Mouse (Mus musculus) thymus, postnatal 4 days (tissue): ENCODE results near the gene Asl.
"Not testable (repeated sequence)": the region's sequence is repeated elsewhere in the genome, so short reads cannot be mapped to it uniquely, and the experiment has no call there.

Source experiments
- DNase-seq: peaks from one replicate; pipeline ENCODE4 v3.0.0; 2021

Gene Asl

GRCm38 (mm10) chr5:130044201-130044695 is 15.2 kb upstream of the Asl start:
- DNase-seq: no peak

GRCm38 (mm10) chr5:130043741-130044140 is 14.7 kb upstream of the Asl start:
- DNase-seq: no peak

- no peak for DNase-seq
Measured at GRCm38 (mm10) chr5:130041262-130041661, 12.2 kb upstream of the Asl start.

GRCm38 (mm10) chr5:130040797-130041196 is 11.8 kb upstream of the Asl start:
- no peak for DNase-seq

GRCm38 (mm10) chr5:130037752-130038455 is 8.9 kb upstream of the Asl start:
- peak; percentile 68 for DNase-seq

- not testable (repeated sequence) for DNase-seq
Measured at GRCm38 (mm10) chr5:130036300-130036699, 7.3 kb upstream of the Asl start.

- no peak for DNase-seq
Measured at GRCm38 (mm10) chr5:130033869-130034268, 4.8 kb upstream of the Asl start.

- no peak for DNase-seq
Measured at GRCm38 (mm10) chr5:130031410-130032390, 2.7 kb upstream of the Asl start.

- no peak for DNase-seq
Measured at GRCm38 (mm10) chr5:130027696-130028095, 1.4 kb downstream of the Asl start.

GRCm38 (mm10) chr5:130027134-130027533 is 1.9 kb downstream of the Asl start:
- no peak for DNase-seq

GRCm38 (mm10) chr5:130023767-130024539 is 5.1 kb downstream of the Asl start:
- peak; percentile 78 for DNase-seq

- DNase-seq: no peak
Measured at GRCm38 (mm10) chr5:130023067-130023766, 5.8 kb downstream of the Asl start.

GRCm38 (mm10) chr5:130022366-130022765 is 6.7 kb downstream of the Asl start:
- no peak for DNase-seq

- no peak for DNase-seq
Measured at GRCm38 (mm10) chr5:130021361-130021966, 7.6 kb downstream of the Asl start.

GRCm38 (mm10) chr5:130019461-130019860 is 9.6 kb downstream of the Asl start:
- no peak for DNase-seq

GRCm38 (mm10) chr5:130015104-130015503 is 13.9 kb downstream of the Asl start:
- DNase-seq: no peak

- peak; percentile 30 for DNase-seq
Measured at GRCm38 (mm10) chr5:130010961-130011360, 18.1 kb downstream of the Asl start.

GRCm38 (mm10) chr5:130009784-130010183 is 19.3 kb downstream of the Asl start:
- DNase-seq: no peak

GRCm38 (mm10) chr5:130008034-130008590 is 20.9 kb downstream of the Asl start:
- no peak for DNase-seq

- DNase-seq: no peak
Measured at GRCm38 (mm10) chr5:130007344-130007743, 21.7 kb downstream of the Asl start.

- DNase-seq: no peak
Measured at GRCm38 (mm10) chr5:130003229-130003628, 25.8 kb downstream of the Asl start.
